Mouse (Mus musculus) midbrain, embryonic 12.5 days (tissue): ENCODE results near the gene Hist1h2be. TPM values are rescaled to one million over a fixed set of nuclear protein-coding genes. Genes with fewer than 3 reads are reported as not detected.
"Not testable (repeated sequence)": the region's sequence is repeated elsewhere in the genome, so short reads cannot be mapped to it uniquely, and the experiment has no call there.

Source experiments
- ATAC-seq: fragments of 200-750 bp; cut with Nextera tagmentation; 2 replicates; pipeline ENCODE4 v1.8.0; 2017; ENCODE audit warnings: low read depth, moderate TSS enrichment, moderate library complexity; ENCODE audit not compliant: low FRiP score
- H3K27ac ChIP-seq: fragments of 300-500 bp; sonication (generic); replicated peaks from 2 replicates; pipeline ENCODE4 v1.5.1; 2016; ENCODE audit warnings: mild to moderate bottlenecking
- H3K27me3 ChIP-seq: fragments of 300-500 bp; sonication (generic); 2 replicates; pipeline ENCODE4 v1.6.1; 2016; ENCODE audit warnings: mild to moderate bottlenecking
- H3K36me3 ChIP-seq: fragments of 300-500 bp; sonication (generic); 2 replicates; pipeline ENCODE4 v1.6.1; 2016
- H3K4me1 ChIP-seq: fragments of 300-500 bp; sonication (generic); 2 replicates; pipeline ENCODE4 v1.6.1; 2016
- H3K4me2 ChIP-seq: fragments of 300-500 bp; sonication (generic); replicated peaks from 2 replicates; pipeline ENCODE4 v1.6.1; 2016; ENCODE audit warnings: mild to moderate bottlenecking, moderate library complexity
- H3K4me3 ChIP-seq: fragments of 300-500 bp; sonication (generic); 2 replicates; pipeline ENCODE4 v1.5.1; 2016; ENCODE audit warnings: mild to moderate bottlenecking
- H3K9ac ChIP-seq: fragments of 300-500 bp; sonication (generic); replicated peaks from 2 replicates; pipeline ENCODE4 v1.6.1; 2016; ENCODE audit warnings: mild to moderate bottlenecking, moderate library complexity
- H3K9me3 ChIP-seq: fragments of 300-500 bp; sonication (generic); 2 replicates; pipeline ENCODE4 v1.6.1; 2016; ENCODE audit warnings: mild to moderate bottlenecking
- WGBS: fragments of 180-500 bp; shearing (Covaris S2); methylation state at CpG from one replicate; pipeline ENCODE4 v1.1.7; 2016; 5-methylcytosine and 5-hydroxymethylcytosine counted together
- polyA plus RNA-seq: library from polyadenylated mRNA; unstranded; fragments of >200 nt; fragmentation: Nextera tagmentation; extraction: Ambion mirVana; gene quantifications from 2 replicates; pipeline ENCODE4 v1.2.1, GENCODE M21; 2016

The Hist1h2be gene
- polyA plus RNA-seq, 1 experiment from 2014 or later, result 2.5 TPM

GRCm38 (mm10) chr13:23609209-23609608, 11.7 kb downstream of the Hist1h2be start:
- no peaks in the 10 kb centered on the region for H3K4me1 ChIP-seq
- 89% methylated on average over 4 of the region's 4 CpGs for WGBS
- H3K27ac ChIP-seq, result no peak overlapping the region
- H3K9me3 ChIP-seq, result no peaks in the 10 kb centered on the region
- H3K4me3 ChIP-seq, result no peak overlapping the region
- H3K4me2 ChIP-seq, result no peak overlapping the region
- no peaks in the 10 kb centered on the region for H3K36me3 ChIP-seq
- ATAC-seq, result no peak
- no peaks in the 10 kb centered on the region for H3K27me3 ChIP-seq
- no peak overlapping the region for H3K9ac ChIP-seq

GRCm38 (mm10) chr13:23605052-23605451, 15.9 kb downstream of the Hist1h2be start:
- no peak for ATAC-seq
- Histone ChIP-seq H3K4me2 (no peak overlapping the region), H3K36me3 (no peaks in the 10 kb centered on the region), H3K4me1 (no peaks in the 10 kb centered on the region), H3K27ac (no peak overlapping the region), H3K9ac (no peak overlapping the region), H3K27me3 (no peaks in the 10 kb centered on the region), H3K9me3 (no peaks in the 10 kb centered on the region), H3K4me3 (no peak overlapping the region)
- WGBS, result 91% methylated on average over 3 of the region's 3 CpGs

- Histone ChIP-seq H3K4me2 (no peak overlapping the region), H3K9ac (no peak overlapping the region), H3K4me3 (no peak overlapping the region), H3K36me3 (no peaks in the 10 kb centered on the region), H3K9me3 (no peaks in the 10 kb centered on the region), H3K4me1 (no peaks in the 10 kb centered on the region), H3K27ac (no peak overlapping the region), H3K27me3 (no peaks in the 10 kb centered on the region)
- WGBS, result 98% methylated on average over 3 of the region's 3 CpGs
- no peak for ATAC-seq
Measured at GRCm38 (mm10) chr13:23604452-23604851, 16.5 kb downstream of the Hist1h2be start.

GRCm38 (mm10) chr13:23603182-23603699, 17.7 kb downstream of the Hist1h2be start:
- no peak overlapping the region for H3K27ac ChIP-seq
- no peaks in the 10 kb centered on the region for H3K4me1 ChIP-seq
- no peaks in the 10 kb centered on the region for H3K27me3 ChIP-seq
- WGBS, result 83% methylated on average over 7 of the region's 7 CpGs
- no peak overlapping the region for H3K4me2 ChIP-seq
- ATAC-seq, result no peak
- H3K36me3 ChIP-seq, result no peaks in the 10 kb centered on the region
- no peak overlapping the region for H3K4me3 ChIP-seq
- H3K9ac ChIP-seq, result no peak overlapping the region
- no peaks in the 10 kb centered on the region for H3K9me3 ChIP-seq

GRCm38 (mm10) chr13:23597957-23598356, 23.0 kb downstream of the Hist1h2be start:
- Histone ChIP-seq H3K4me3 (no peak overlapping the region), H3K9me3 (no peaks in the 10 kb centered on the region), H3K36me3 (no peaks in the 10 kb centered on the region), H3K27ac (no peak overlapping the region), H3K27me3 (no peaks in the 10 kb centered on the region), H3K9ac (no peak overlapping the region; the same call in 1 of the 2 replicates), H3K4me2 (no peak overlapping the region), H3K4me1 (no peaks in the 10 kb centered on the region)
- no peak for ATAC-seq
- WGBS, result 8% methylated on average over 9 of the region's 9 CpGs

GRCm38 (mm10) chr13:23595622-23596372, 25.1 kb downstream of the Hist1h2be start:
- H3K27me3 ChIP-seq, result no peaks in the 10 kb centered on the region
- H3K9me3 ChIP-seq, result no peaks in the 10 kb centered on the region
- H3K4me2 ChIP-seq, result no peak overlapping the region
- H3K36me3 ChIP-seq, result no peaks in the 10 kb centered on the region
- H3K9ac ChIP-seq, result no peak overlapping the region
- H3K27ac ChIP-seq, result no peak overlapping the region
- ATAC-seq, result no peak
- H3K4me1 ChIP-seq, result no peaks in the 10 kb centered on the region
- WGBS, result 87% methylated on average over 7 of the region's 7 CpGs
- H3K4me3 ChIP-seq, result no peak overlapping the region

- no peaks in the 10 kb centered on the region for H3K36me3 ChIP-seq
- WGBS, result 79% methylated on average over 2 of the region's 2 CpGs
- no peaks in the 10 kb centered on the region for H3K4me1 ChIP-seq
- H3K27me3 ChIP-seq, result no peaks in the 10 kb centered on the region
- no peak overlapping the region for H3K4me2 ChIP-seq
- no peak overlapping the region for H3K4me3 ChIP-seq
- H3K9me3 ChIP-seq, result no peaks in the 10 kb centered on the region
- no peak overlapping the region for H3K9ac ChIP-seq
- no peak for ATAC-seq
- no peak overlapping the region for H3K27ac ChIP-seq
Measured at GRCm38 (mm10) chr13:23595185-23595584, 25.7 kb downstream of the Hist1h2be start.

GRCm38 (mm10) chr13:23593051-23593770, 27.7 kb downstream of the Hist1h2be start:
- no peak for ATAC-seq

GRCm38 (mm10) chr13:23592614-23593013, 28.3 kb downstream of the Hist1h2be start:
- H3K36me3 ChIP-seq, result no peaks in the 10 kb centered on the region
- H3K4me2 ChIP-seq, result no peak overlapping the region
- H3K9me3 ChIP-seq, result no peaks in the 10 kb centered on the region
- H3K9ac ChIP-seq, result no peak overlapping the region
- no peaks in the 10 kb centered on the region for H3K4me1 ChIP-seq
- no peak for ATAC-seq
- WGBS, result 86% methylated on average over 7 of the region's 7 CpGs
- H3K4me3 ChIP-seq, result no peak overlapping the region
- no peak overlapping the region for H3K27ac ChIP-seq
- no peaks in the 10 kb centered on the region for H3K27me3 ChIP-seq

More at GRCm38 (mm10) chr13:23593051-23593770, 27.7 kb downstream of the Hist1h2be start:
- Histone ChIP-seq H3K4me2 (no peak overlapping the region), H3K27ac (no peak overlapping the region), H3K9ac (no peak overlapping the region), H3K4me1 (no peaks in the 10 kb centered on the region), H3K36me3 (no peaks in the 10 kb centered on the region), H3K27me3 (no peaks in the 10 kb centered on the region), H3K9me3 (no peaks in the 10 kb centered on the region), H3K4me3 (no peak overlapping the region)
- WGBS, result 87% methylated on average over 5 of the region's 5 CpGs

GRCm38 (mm10) chr13:23591886-23592285, 29.0 kb downstream of the Hist1h2be start:
- not testable (repeated sequence) for H3K27me3 ChIP-seq, H3K4me2 ChIP-seq, H3K4me3 ChIP-seq, H3K9ac ChIP-seq, H3K36me3 ChIP-seq, ATAC-seq, H3K4me1 ChIP-seq, H3K9me3 ChIP-seq, H3K27ac ChIP-seq
- 88% methylated on average over 7 of the region's 7 CpGs for WGBS

- H3K9me3 ChIP-seq, result no peaks in the 10 kb centered on the region
- H3K4me2 ChIP-seq, result no peak overlapping the region
- no peak overlapping the region for H3K27ac ChIP-seq
- no peaks in the 10 kb centered on the region for H3K27me3 ChIP-seq
- peaks cover 7% of the 10 kb centered on the region; the same call in 1 of the 2 replicates for H3K4me1 ChIP-seq
- H3K36me3 ChIP-seq, result no peaks in the 10 kb centered on the region
- WGBS, result 94% methylated on average over 7 of the region's 7 CpGs
- H3K9ac ChIP-seq, result no peak overlapping the region
- H3K4me3 ChIP-seq, result no peak overlapping the region
- ATAC-seq, result no peak
Measured at GRCm38 (mm10) chr13:23591206-23591605, 29.7 kb downstream of the Hist1h2be start.

GRCm38 (mm10) chr13:23586940-23587225, 34.0 kb downstream of the Hist1h2be start:
- H3K36me3 ChIP-seq, result no peaks in the 10 kb centered on the region
- H3K9ac ChIP-seq, result peak overlapping the region; percentile 44
- H3K9me3 ChIP-seq, result no peaks in the 10 kb centered on the region
- peak overlapping the region; percentile 60 for H3K4me2 ChIP-seq
- peak overlapping the region; percentile 93 for H3K27ac ChIP-seq
- no peak for ATAC-seq
- H3K4me1 ChIP-seq, result peaks cover 32% of the 10 kb centered on the region
- H3K27me3 ChIP-seq, result no peaks in the 10 kb centered on the region
- WGBS, result 9% methylated on average over 1 of the region's 1 CpGs
- peak overlapping the region; percentile 48 for H3K4me3 ChIP-seq
